Mouse (Mus musculus): ENCODE measurements around the gene Fgf12. TPM values are rescaled to one million over a fixed set of nuclear protein-coding genes. Genes with fewer than 3 reads are reported as not detected.

Fgf12 gene
- polyA plus RNA-seq, 1 experiment from 2014 or later, result not detected

DNA sequence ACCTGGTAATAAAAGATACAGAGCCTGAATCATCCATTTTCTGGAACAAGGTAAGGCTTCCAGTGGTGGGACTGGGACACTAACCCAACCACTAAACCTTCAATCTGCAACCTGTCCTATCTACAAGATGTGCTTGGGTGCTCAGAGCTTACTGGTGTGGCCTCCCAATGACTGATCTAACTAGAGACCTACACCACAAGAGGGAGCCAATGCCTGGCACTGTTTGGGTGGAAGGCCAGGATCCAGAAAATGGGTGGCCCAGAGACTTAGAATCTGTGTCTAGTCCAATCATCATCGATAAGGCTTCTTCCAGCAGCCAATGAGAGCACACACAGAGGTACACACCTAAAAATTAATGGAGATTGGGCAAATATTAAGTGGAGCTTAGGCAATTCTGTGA lies 414.9 kb downstream of the Fgf12 start:
- WGBS (ENCODE audit: insufficient replicate concordance), result 46% methylated on average over 1 of the region's 1 CpGs
- Histone ChIP-seq H3K9me3 (replicated peaks; ENCODE audit: control insufficient read depth, low read length) (no peaks in the 10 kb centered on the region), H3K4me3 (ENCODE audit: low read depth, low read length) (no peak overlapping the region), H3K9ac (ENCODE audit: low read depth, low read length) (no peak overlapping the region), H3K4me2 (ENCODE audit: low read depth, low read length) (no peak overlapping the region), H3K4me1 (ENCODE audit: control insufficient read depth, low read depth, low read length) (no peaks in the 10 kb centered on the region), H3K27ac (ENCODE audit: low read length) (no peak overlapping the region), H3K27me3 (ENCODE audit: control insufficient read depth, insufficient read depth, low read depth, low read length) (no peaks in the 10 kb centered on the region), H3K36me3 (ENCODE audit: control insufficient read depth, insufficient read depth) (no peaks in the 10 kb centered on the region)
- no peak for ATAC-seq (ENCODE audit: low read depth)

- no peaks in the 10 kb centered on the region for H3K36me3 ChIP-seq (ENCODE audit: control insufficient read depth, insufficient read depth)
- no peak overlapping the region for H3K9ac ChIP-seq (ENCODE audit: low read depth, low read length)
- H3K27ac ChIP-seq (ENCODE audit: low read length), result no peak overlapping the region
- no peaks in the 10 kb centered on the region for H3K4me1 ChIP-seq (ENCODE audit: control insufficient read depth, low read depth, low read length)
- no peak overlapping the region for H3K4me3 ChIP-seq (ENCODE audit: low read depth, low read length)
- H3K9me3 ChIP-seq (replicated peaks; ENCODE audit: control insufficient read depth, low read length), result no peaks in the 10 kb centered on the region
- no peak overlapping the region for H3K4me2 ChIP-seq (ENCODE audit: low read depth, low read length)
- no peak for ATAC-seq (ENCODE audit: low read depth)
- WGBS (ENCODE audit: insufficient replicate concordance), result 37% methylated on average over 1 of the region's 1 CpGs
- H3K27me3 ChIP-seq (ENCODE audit: control insufficient read depth, insufficient read depth, low read depth, low read length), result no peaks in the 10 kb centered on the region
These were observed 416.2 kb downstream of the Fgf12 start for GRCm38 (mm10) chr16:28336700-28337099.

- Histone ChIP-seq H3K4me2 (ENCODE audit: low read depth, low read length) (no peak overlapping the region), H3K27me3 (ENCODE audit: control insufficient read depth, insufficient read depth, low read depth, low read length) (no peaks in the 10 kb centered on the region), H3K4me1 (ENCODE audit: control insufficient read depth, low read depth, low read length) (no peaks in the 10 kb centered on the region), H3K9me3 (replicated peaks; ENCODE audit: control insufficient read depth, low read length) (no peaks in the 10 kb centered on the region), H3K27ac (ENCODE audit: low read length) (no peak overlapping the region), H3K36me3 (ENCODE audit: control insufficient read depth, insufficient read depth) (no peaks in the 10 kb centered on the region), H3K4me3 (ENCODE audit: low read depth, low read length) (no peak overlapping the region), H3K9ac (ENCODE audit: low read depth, low read length) (no peak overlapping the region)
- WGBS (ENCODE audit: insufficient replicate concordance), result 65% methylated on average over 3 of the region's 3 CpGs
- ATAC-seq (ENCODE audit: low read depth), result no peak
These were observed 417.8 kb downstream of the Fgf12 start for GRCm38 (mm10) chr16:28335025-28335424.

- no peak overlapping the region for H3K27ac ChIP-seq (ENCODE audit: low read length)
- H3K9ac ChIP-seq (ENCODE audit: low read depth, low read length), result no peak overlapping the region
- no peak overlapping the region for H3K4me3 ChIP-seq (ENCODE audit: low read depth, low read length)
- no peaks in the 10 kb centered on the region for H3K4me1 ChIP-seq (ENCODE audit: control insufficient read depth, low read depth, low read length)
- no peak for ATAC-seq (ENCODE audit: low read depth)
- H3K27me3 ChIP-seq (ENCODE audit: control insufficient read depth, insufficient read depth, low read depth, low read length), result no peaks in the 10 kb centered on the region
- no peaks in the 10 kb centered on the region for H3K9me3 ChIP-seq (replicated peaks; ENCODE audit: control insufficient read depth, low read length)
- H3K4me2 ChIP-seq (ENCODE audit: low read depth, low read length), result no peak overlapping the region
- 65% methylated on average over 3 of the region's 3 CpGs for WGBS (ENCODE audit: insufficient replicate concordance)
- no peaks in the 10 kb centered on the region for H3K36me3 ChIP-seq (ENCODE audit: control insufficient read depth, insufficient read depth)
These were observed 429.3 kb downstream of the Fgf12 start for GRCm38 (mm10) chr16:28323576-28323975.

DNA sequence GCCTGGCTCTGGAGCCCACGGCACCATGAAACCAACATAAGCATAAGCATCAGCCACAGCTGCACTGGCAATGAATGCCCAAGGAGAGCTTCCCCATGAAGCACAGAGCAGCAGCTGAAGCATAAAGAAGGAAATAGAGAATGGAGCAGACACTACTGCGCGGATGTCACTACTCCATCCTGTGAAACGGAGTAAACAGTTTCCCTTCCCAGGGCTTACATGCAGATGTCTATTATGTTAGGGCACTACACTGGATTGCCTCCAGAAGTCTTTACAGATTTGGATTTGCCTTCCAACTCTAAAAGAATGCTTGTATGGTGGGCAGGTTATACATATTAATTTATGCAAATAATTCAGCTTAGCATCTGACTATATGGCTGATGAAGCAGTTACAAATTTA lies 441.2 kb downstream of the Fgf12 start:
- H3K36me3 ChIP-seq (ENCODE audit: control insufficient read depth, insufficient read depth), result no peaks in the 10 kb centered on the region
- H3K27ac ChIP-seq (ENCODE audit: low read length), result no peak overlapping the region
- no peak overlapping the region for H3K4me3 ChIP-seq (ENCODE audit: low read depth, low read length)
- no peak overlapping the region for H3K4me2 ChIP-seq (ENCODE audit: low read depth, low read length)
- H3K9ac ChIP-seq (ENCODE audit: low read depth, low read length), result no peak overlapping the region
- no peaks in the 10 kb centered on the region for H3K4me1 ChIP-seq (ENCODE audit: control insufficient read depth, low read depth, low read length)
- no peak for ATAC-seq (ENCODE audit: low read depth)
- no peaks in the 10 kb centered on the region for H3K27me3 ChIP-seq (ENCODE audit: control insufficient read depth, insufficient read depth, low read depth, low read length)
- no peaks in the 10 kb centered on the region for H3K9me3 ChIP-seq (replicated peaks; ENCODE audit: control insufficient read depth, low read length)
- 60% methylated on average over 4 of the region's 4 CpGs for WGBS (ENCODE audit: insufficient replicate concordance)

DNA sequence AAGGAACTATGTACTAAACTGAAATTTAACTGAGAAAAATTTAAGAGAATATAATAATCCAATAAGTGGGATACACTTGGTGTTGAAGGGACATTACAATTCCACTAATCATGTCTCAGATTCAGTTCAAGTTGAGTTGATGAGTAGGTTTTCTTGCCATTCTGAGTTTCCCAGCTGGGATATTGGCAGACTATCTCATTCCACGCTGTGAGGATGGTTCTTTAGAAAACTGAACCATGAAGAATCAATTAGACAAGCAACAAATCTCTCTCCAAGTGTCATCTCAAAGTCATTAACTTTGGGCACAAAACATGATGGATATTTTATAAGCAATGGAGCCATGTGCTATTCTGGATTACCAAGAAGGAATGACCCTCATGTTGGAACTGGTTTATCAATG lies 449.0 kb downstream of the Fgf12 start:
- H3K27ac ChIP-seq (ENCODE audit: low read length), result no peak overlapping the region
- 33% methylated on average over 1 of the region's 1 CpGs for WGBS (ENCODE audit: insufficient replicate concordance)
- no peak overlapping the region for H3K4me2 ChIP-seq (ENCODE audit: low read depth, low read length)
- no peaks in the 10 kb centered on the region for H3K36me3 ChIP-seq (ENCODE audit: control insufficient read depth, insufficient read depth)
- no peak for ATAC-seq (ENCODE audit: low read depth)
- H3K9me3 ChIP-seq (replicated peaks; ENCODE audit: control insufficient read depth, low read length), result no peaks in the 10 kb centered on the region
- no peaks in the 10 kb centered on the region for H3K4me1 ChIP-seq (ENCODE audit: control insufficient read depth, low read depth, low read length)
- no peak overlapping the region for H3K9ac ChIP-seq (ENCODE audit: low read depth, low read length)
- H3K4me3 ChIP-seq (ENCODE audit: low read depth, low read length), result no peak overlapping the region
- H3K27me3 ChIP-seq (ENCODE audit: control insufficient read depth, insufficient read depth, low read depth, low read length), result no peaks in the 10 kb centered on the region

GRCm38 (mm10) chr16:28289689-28290330 lies 463.1 kb downstream of the Fgf12 start:
- 39% methylated on average over 4 of the region's 4 CpGs for WGBS (ENCODE audit: insufficient replicate concordance)
- Histone ChIP-seq H3K4me1 (ENCODE audit: control insufficient read depth, low read depth, low read length) (no peaks in the 10 kb centered on the region), H3K36me3 (ENCODE audit: control insufficient read depth, insufficient read depth) (no peaks in the 10 kb centered on the region), H3K27me3 (ENCODE audit: control insufficient read depth, insufficient read depth, low read depth, low read length) (no peaks in the 10 kb centered on the region), H3K4me3 (ENCODE audit: low read depth, low read length) (no peak overlapping the region), H3K9me3 (replicated peaks; ENCODE audit: control insufficient read depth, low read length) (no peaks in the 10 kb centered on the region), H3K9ac (ENCODE audit: low read depth, low read length) (no peak overlapping the region), H3K4me2 (ENCODE audit: low read depth, low read length) (no peak overlapping the region), H3K27ac (ENCODE audit: low read length) (no peak overlapping the region)
- no peak for ATAC-seq (ENCODE audit: low read depth)

- no peaks in the 10 kb centered on the region for H3K9me3 ChIP-seq (replicated peaks; ENCODE audit: control insufficient read depth, low read length)
- no peak overlapping the region for H3K27ac ChIP-seq (ENCODE audit: low read length)
- H3K27me3 ChIP-seq (ENCODE audit: control insufficient read depth, insufficient read depth, low read depth, low read length), result no peaks in the 10 kb centered on the region
- WGBS (ENCODE audit: insufficient replicate concordance), result 56% methylated on average over 5 of the region's 5 CpGs
- H3K9ac ChIP-seq (ENCODE audit: low read depth, low read length), result no peak overlapping the region
- H3K4me1 ChIP-seq (ENCODE audit: control insufficient read depth, low read depth, low read length), result no peaks in the 10 kb centered on the region
- H3K4me3 ChIP-seq (ENCODE audit: low read depth, low read length), result no peak overlapping the region
- no peak for ATAC-seq (ENCODE audit: low read depth)
- H3K4me2 ChIP-seq (ENCODE audit: low read depth, low read length), result no peak overlapping the region
- no peaks in the 10 kb centered on the region for H3K36me3 ChIP-seq (ENCODE audit: control insufficient read depth, insufficient read depth)
These were observed 495.0 kb downstream of the Fgf12 start for GRCm38 (mm10) chr16:28257904-28258303.

GRCm38 (mm10) chr16:28254303-28254702 lies 498.6 kb downstream of the Fgf12 start:
- no peaks in the 10 kb centered on the region for H3K4me1 ChIP-seq (ENCODE audit: control insufficient read depth, low read depth, low read length)
- no peaks in the 10 kb centered on the region for H3K9me3 ChIP-seq (replicated peaks; ENCODE audit: control insufficient read depth, low read length)
- WGBS (ENCODE audit: insufficient replicate concordance), result 64% methylated on average over 4 of the region's 4 CpGs
- no peak overlapping the region for H3K4me3 ChIP-seq (ENCODE audit: low read depth, low read length)
- no peak overlapping the region for H3K4me2 ChIP-seq (ENCODE audit: low read depth, low read length)
- no peaks in the 10 kb centered on the region for H3K27me3 ChIP-seq (ENCODE audit: control insufficient read depth, insufficient read depth, low read depth, low read length)
- H3K36me3 ChIP-seq (ENCODE audit: control insufficient read depth, insufficient read depth), result no peaks in the 10 kb centered on the region
- H3K27ac ChIP-seq (ENCODE audit: low read length), result no peak overlapping the region
- ATAC-seq (ENCODE audit: low read depth), result no peak
- no peak overlapping the region for H3K9ac ChIP-seq (ENCODE audit: low read depth, low read length)

Data from liver, embryonic 16.5 days (tissue).